Mouse (Mus musculus) liver, embryonic 12.5 days (tissue): ENCODE data around the gene Fzr1. TPM values are rescaled to one million over a fixed set of nuclear protein-coding genes. Genes with fewer than 3 reads are reported as not detected.

Experiments
- ATAC-seq: fragments of 200-750 bp; cut with Nextera tagmentation; 2 replicates; pipeline ENCODE4 v1.8.0; 2017; ENCODE audit warnings: moderate number of reproducible peaks, mild to moderate bottlenecking, moderate library complexity
- H3K27ac ChIP-seq: fragments of 300-500 bp; sonication (generic); 2 replicates; pipeline ENCODE4 v1.5.1; 2016; ENCODE audit warnings: mild to moderate bottlenecking
- H3K27me3 ChIP-seq: fragments of 300-500 bp; sonication (generic); replicated peaks from 2 replicates; pipeline ENCODE4 v1.6.1; 2016; ENCODE audit warnings: mild to moderate bottlenecking, moderate library complexity
- H3K36me3 ChIP-seq: fragments of 300-500 bp; sonication (generic); 2 replicates; pipeline ENCODE4 v1.6.1; 2016; ENCODE audit warnings: mild to moderate bottlenecking, moderate library complexity
- H3K4me1 ChIP-seq: fragments of 300-500 bp; sonication (generic); 2 replicates; pipeline ENCODE4 v1.6.1; 2016
- H3K4me2 ChIP-seq: fragments of 300-500 bp; sonication (generic); 2 replicates; pipeline ENCODE4 v1.6.1; 2016; ENCODE audit warnings: mild to moderate bottlenecking, moderate library complexity
- H3K4me3 ChIP-seq: fragments of 300-500 bp; sonication (generic); 2 replicates; pipeline ENCODE4 v1.5.1; 2016; ENCODE audit warnings: mild to moderate bottlenecking, moderate library complexity
- H3K9ac ChIP-seq: fragments of 300-500 bp; sonication (generic); 2 replicates; pipeline ENCODE4 v1.6.1; 2016; ENCODE audit warnings: mild to moderate bottlenecking, moderate library complexity
- H3K9me3 ChIP-seq: fragments of 300-500 bp; sonication (generic); replicated peaks from 2 replicates; pipeline ENCODE4 v1.6.1; 2016; ENCODE audit warnings: mild to moderate bottlenecking, moderate library complexity
- WGBS: fragments of 180-500 bp; shearing (Covaris S2); methylation state at CpG from one replicate; pipeline ENCODE4 v1.1.7; 2016; ENCODE audit not compliant: insufficient replicate concordance; 5-methylcytosine and 5-hydroxymethylcytosine counted together
- polyA plus RNA-seq: library from polyadenylated mRNA; unstranded; fragments of >200 nt; fragmentation: Nextera tagmentation; extraction: Ambion mirVana; gene quantifications from 2 replicates; pipeline ENCODE4 v1.2.1, GENCODE M21; 2016

The Fzr1 gene
- polyA plus RNA-seq, 1 experiment from 2014 or later = 93.8 TPM

DNA sequence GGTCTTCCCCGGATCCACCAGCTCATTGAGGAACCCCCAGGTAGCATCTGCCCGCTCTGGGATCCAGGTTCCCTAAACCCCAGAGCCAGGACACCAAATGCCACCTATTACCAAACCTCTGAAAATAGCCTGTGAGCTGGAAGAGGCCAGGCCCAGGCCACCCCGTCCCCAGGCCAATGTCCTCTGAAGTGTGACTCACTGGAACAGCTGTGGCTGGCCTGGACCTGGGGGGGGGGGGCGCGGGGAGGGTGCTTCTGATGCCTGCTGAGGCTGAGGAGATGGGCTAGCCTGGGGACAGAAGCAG, 43.4 kb upstream of the Fzr1 start:
- Histone ChIP-seq H3K27me3 (peaks cover 94% of the 10 kb centered on the region), H3K36me3 (peaks cover 8% of the 10 kb centered on the region; the same call in 1 of the 2 replicates), H3K4me2 (no peak overlapping the region), H3K9me3 (no peaks in the 10 kb centered on the region), H3K9ac (no peak overlapping the region), H3K27ac (no peak overlapping the region), H3K4me1 (peaks cover 64% of the 10 kb centered on the region), H3K4me3 (no peak overlapping the region)
- WGBS = 53% methylated on average over 5 of the region's 5 CpGs
- ATAC-seq = no peak

DNA sequence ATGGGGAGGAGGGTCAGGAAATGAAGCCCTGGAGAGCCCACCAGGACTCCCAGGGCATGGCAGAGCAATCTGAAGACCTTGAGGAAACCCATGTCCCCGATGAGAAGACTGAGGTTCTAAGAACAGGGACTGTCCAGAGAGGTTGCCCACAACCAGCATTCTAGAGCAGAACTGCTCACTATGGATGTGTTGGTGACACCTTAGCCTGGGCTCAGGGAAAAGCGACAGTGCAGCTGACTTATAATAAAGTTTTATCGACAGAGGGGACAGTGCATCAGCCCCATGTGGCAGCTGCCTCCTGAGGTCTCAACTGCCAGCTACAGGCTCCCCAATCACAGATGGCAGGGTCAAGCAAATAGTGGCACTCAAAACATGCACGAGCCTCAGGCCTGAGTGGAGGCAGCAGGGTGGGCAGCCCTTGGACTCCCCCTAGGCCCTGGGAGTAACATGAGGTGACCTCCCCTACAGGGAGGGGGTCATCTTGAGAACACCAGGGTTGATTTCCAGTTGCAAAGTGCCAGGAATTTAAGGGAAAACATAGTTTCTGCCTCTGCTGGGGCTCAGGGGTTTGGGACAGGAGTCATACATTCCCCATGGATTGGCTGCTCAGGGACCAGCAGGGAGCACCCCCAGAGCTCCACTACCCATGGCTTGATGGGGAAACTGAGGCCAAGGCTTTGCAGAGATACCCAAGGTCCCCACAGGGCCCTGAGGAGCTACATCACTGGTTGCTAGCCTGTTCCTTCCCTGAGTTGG, 42.9 kb upstream of the Fzr1 start:
- ATAC-seq = no peak
- Histone ChIP-seq H3K9ac (no peak overlapping the region), H3K4me2 (no peak overlapping the region), H3K27ac (no peak overlapping the region), H3K4me1 (peaks cover 64% of the 10 kb centered on the region), H3K27me3 (peaks cover 91% of the 10 kb centered on the region), H3K9me3 (no peaks in the 10 kb centered on the region), H3K4me3 (no peak overlapping the region), H3K36me3 (peaks cover 8% of the 10 kb centered on the region; the same call in 1 of the 2 replicates)
- WGBS = 66% methylated on average over 4 of the region's 4 CpGs

DNA sequence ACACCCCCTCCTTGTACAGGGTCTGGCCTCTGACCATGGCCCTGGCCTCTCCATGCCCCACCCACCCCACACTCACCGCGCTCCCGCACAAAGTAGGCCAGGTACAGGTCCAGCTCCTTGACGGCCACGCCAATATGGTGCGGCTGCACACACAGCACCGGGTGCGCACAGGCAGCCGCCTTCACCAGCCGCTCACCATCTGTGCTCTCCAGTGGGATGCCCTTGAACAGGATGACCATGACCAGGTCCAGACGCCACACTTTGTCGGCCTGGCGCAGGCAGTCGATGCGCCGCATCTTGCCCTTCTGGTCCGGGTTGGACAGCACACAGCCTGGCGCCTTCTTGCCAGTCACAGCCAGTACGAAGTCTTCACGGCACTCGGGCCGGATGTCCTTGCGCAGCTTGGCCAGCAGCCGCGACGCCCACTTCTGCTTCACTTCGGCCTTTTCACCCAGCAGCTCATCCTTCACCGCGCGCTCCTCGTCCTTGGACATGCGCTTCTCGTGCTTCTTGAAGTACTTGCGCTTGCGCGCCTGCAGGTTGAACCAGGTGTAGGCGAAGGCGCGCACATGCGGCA, 42.0 kb upstream of the Fzr1 start:
- H3K9ac ChIP-seq = no peak overlapping the region

DNA sequence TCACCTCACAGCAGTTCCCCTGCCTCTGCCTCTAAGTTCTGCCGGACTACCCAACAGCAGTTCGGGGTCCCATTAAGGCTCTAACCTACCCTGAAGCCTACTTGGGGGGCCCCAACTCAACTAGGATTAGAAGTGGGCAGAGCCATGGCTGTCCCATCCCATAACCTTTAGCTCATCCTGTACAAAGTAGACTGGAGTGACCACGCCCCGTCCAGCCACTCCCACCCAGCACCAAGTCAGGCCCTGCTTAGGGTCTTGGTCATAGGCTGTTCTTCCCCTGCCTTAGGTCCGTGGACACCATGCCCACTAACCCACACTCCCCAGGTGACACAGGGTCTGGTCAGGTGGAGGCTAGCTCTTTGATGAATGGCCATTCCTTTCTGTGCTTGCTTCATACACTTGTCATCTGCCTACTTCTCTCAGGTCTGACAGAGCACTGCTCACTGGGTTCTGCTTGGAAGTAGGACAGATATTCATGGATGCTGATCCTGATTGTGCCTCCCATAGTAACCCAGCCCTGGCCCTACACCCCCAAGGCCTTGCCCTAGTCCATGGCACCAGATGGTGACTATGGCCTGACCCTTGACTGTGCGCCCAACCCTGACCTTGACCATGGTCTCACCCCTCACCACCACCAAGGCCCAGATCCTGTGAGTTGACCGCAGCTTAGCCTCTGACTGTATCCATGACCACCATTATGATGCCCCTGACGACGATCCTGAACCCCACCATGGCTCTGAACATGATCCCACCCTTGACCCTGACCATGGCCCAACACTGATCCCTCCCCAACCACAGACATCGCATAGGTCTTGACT, 41.0 kb upstream of the Fzr1 start:
- WGBS = 68% methylated on average over 10 of the region's 10 CpGs
- H3K4me3 ChIP-seq = no peak overlapping the region
- H3K27ac ChIP-seq = no peak overlapping the region
- no peaks in the 10 kb centered on the region for H3K9me3 ChIP-seq
- peaks cover 55% of the 10 kb centered on the region for H3K4me1 ChIP-seq
- H3K9ac ChIP-seq = no peak overlapping the region
- H3K36me3 ChIP-seq = peaks cover 8% of the 10 kb centered on the region; the same call in 1 of the 2 replicates
- H3K4me2 ChIP-seq = no peak overlapping the region
- no peak for ATAC-seq
- peaks cover 72% of the 10 kb centered on the region for H3K27me3 ChIP-seq

More for the DNA sequence above, 42.0 kb upstream of the Fzr1 start:
- ATAC-seq = no peak
- Histone ChIP-seq H3K27ac (no peak overlapping the region), H3K9me3 (no peaks in the 10 kb centered on the region), H3K27me3 (peaks cover 82% of the 10 kb centered on the region), H3K4me3 (no peak overlapping the region), H3K4me2 (no peak overlapping the region), H3K36me3 (peaks cover 8% of the 10 kb centered on the region; the same call in 1 of the 2 replicates), H3K4me1 (peaks cover 55% of the 10 kb centered on the region)
- WGBS = 73% methylated on average over 40 of the region's 40 CpGs

DNA sequence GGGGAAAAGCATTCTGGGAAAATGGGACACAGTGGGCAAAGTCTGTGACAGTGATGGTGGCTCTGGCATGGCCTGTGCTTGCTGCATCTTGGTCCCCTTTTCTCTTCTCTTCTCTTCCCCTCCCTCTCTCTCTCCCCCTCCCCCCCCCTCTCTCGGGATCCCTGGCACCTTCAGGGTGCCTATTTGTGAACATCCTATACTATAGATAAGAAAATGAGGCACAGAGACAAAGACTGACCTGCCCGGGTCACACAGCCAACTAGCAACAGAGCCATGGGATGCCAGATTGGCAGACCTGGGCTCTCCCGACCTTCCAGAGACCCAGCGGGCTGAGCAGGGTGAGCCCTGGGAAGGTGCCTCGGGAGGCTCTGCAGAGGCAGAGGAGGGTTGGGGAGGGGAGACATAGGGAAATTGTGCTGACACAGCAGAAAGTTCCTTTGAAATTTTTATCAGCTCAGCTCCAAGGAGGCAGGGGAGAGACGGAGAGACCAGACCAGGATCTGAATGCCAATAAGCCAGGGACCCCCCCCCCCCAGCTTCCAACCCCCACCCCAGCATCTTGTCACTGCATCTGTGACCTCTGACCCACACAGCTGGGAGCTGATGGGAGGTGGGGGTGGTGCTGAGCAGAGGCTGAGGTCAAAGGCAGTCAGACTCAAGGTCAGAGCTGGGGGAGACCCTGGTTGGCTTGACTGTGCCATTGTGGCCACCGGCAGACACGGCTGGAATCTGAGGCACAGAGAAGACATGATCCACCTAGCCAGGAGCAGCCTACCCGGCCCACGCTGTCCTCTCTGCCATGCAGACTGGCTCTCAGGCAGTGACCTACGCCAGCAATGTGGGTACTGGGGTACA, 40.1 kb upstream of the Fzr1 start:
- Histone ChIP-seq H3K27me3 (peaks cover 63% of the 10 kb centered on the region), H3K36me3 (peaks cover 8% of the 10 kb centered on the region; the same call in 1 of the 2 replicates), H3K9me3 (no peaks in the 10 kb centered on the region), H3K9ac (no peak overlapping the region), H3K27ac (no peak overlapping the region), H3K4me2 (no peak overlapping the region), H3K4me1 (peaks cover 60% of the 10 kb centered on the region), H3K4me3 (no peak overlapping the region)
- 44% methylated on average over 11 of the region's 11 CpGs for WGBS
- no peak for ATAC-seq

DNA sequence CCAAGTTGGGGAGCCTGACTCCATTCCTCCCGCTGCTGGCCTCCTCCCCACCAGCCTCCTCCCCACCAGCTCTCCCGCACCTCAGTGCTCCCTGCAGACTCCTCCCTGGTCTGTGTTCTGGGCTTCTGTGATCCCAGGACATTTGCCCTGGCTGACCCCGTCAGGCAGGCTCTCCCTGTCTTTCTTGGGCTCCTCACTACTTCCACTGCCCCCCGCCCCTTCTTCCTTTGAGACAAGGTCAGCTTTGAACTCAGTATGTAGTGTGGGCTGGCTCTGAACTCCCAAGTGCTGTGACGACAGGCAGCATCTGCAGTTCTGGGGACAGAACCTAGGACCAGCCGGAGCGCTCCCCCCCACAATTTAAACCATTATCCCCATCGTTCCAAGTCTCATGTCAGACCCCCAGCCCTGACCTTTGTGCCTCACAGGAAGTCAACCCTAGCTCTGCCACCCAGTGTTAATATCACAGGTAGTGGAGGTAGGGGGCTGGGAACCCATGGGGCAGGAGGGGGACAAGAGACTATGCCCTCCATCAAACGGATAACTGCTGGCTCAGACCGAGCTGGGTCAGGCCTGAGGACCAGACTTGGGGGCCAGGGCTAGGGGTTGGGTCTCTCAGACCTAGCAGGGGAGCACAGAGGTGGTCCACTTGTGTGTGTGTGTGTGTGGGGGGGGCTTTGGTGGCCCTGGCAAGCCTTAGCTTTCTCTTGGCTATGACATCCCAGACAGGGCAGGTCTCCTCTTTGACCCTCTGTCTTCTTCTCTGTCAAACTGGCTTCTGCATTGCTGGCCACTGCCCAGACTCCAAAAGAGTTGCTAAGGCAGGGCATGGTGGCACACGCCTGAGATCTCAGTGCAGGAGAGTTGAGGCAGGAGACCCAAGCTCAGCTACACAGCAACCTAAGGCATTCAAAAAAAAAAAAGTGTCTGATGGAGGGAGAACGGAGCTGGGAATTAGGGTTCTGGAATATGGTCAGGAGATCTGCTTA, 39.2 kb upstream of the Fzr1 start:
- H3K9ac ChIP-seq = peak overlapping the region; percentile 49; the same call in 1 of the 2 replicates
- no peak overlapping the region for H3K27ac ChIP-seq
- H3K4me1 ChIP-seq = peaks cover 69% of the 10 kb centered on the region
- peaks cover 8% of the 10 kb centered on the region; the same call in 1 of the 2 replicates for H3K36me3 ChIP-seq
- H3K9me3 ChIP-seq = no peaks in the 10 kb centered on the region
- 39% methylated on average over 12 of the region's 12 CpGs for WGBS
- peaks cover 56% of the 10 kb centered on the region for H3K27me3 ChIP-seq
- peak overlapping the region; percentile 73 for H3K4me2 ChIP-seq
- H3K4me3 ChIP-seq = peak overlapping the region; percentile 44
- no peak for ATAC-seq

DNA sequence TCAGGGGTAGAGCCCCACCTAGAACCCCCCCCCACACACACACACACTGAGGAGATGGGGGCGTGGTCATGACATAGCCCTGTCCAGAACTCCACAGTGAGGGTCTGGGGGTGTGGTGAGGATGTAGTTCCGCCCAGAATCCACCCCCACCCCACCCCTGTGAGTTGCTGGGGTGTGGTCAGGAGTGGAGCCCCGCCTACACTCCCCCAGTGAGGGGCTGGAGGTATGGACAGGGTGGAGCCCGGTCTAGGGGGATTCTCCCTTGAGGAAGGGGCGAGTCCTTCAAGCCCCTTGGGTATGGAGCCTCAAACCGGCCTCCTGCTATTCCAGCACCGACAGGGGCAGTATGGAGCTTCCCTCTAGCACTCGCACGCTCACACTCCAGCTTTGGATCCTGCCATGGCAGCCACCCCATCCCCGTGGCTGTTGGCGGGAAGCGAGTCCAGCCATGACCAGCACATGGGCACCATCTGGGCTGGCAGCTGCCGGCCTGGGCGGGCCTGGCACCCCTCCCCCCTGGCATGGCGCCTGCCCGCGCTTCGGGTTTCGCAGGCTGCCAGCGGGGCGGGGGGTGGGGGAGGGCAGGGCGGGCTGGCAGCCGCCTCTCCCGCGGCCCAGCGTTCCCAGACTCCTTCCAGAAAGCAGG, 38.4 kb upstream of the Fzr1 start:
- Histone ChIP-seq H3K27me3 (peaks cover 48% of the 10 kb centered on the region), H3K4me3 (peak overlapping the region; percentile 44), H3K9ac (peak overlapping the region; percentile 49; the same call in 1 of the 2 replicates), H3K27ac (no peak overlapping the region), H3K4me2 (peak overlapping the region; percentile 73), H3K4me1 (peaks cover 72% of the 10 kb centered on the region), H3K9me3 (no peaks in the 10 kb centered on the region), H3K36me3 (peaks cover 8% of the 10 kb centered on the region; the same call in 1 of the 2 replicates)
- 3% methylated on average over 26 of the region's 26 CpGs for WGBS
- ATAC-seq = peak; percentile 32

DNA sequence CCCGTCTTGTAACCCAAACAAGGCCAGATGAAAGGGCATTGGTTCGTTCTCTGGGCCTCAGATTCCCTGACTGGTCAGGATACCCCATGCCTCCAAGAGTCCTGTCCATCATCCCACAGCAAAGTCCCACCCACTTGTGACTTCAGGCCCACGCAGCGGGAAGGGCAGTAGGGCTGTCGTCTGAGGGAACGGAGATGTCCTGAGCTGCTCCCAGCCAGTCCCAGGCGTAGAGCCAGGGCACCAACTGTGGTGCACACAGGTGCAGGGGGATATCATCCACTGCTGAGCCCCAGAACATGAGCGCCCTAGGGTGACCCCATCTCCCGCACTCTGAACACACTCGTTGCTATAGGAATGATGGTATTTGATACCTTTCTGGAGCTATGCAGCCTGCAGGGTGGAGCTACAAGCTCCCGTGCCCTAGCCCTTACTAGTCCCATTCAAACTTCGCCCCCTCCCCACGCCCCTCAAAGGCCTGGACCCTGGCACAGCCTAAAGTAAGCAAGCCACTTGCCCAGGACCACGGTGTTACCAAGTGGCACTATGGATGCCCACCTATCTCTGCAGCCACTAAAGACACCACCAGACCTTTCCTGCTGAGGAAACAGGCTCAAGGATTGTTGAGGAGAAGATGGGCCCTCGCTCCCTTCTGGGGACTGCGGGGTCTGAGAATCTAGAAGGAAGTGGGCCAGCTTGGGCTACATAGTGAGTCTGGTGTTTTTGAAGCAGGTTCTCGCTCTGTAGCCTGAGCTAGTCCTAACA, 37.4 kb upstream of the Fzr1 start:
- Histone ChIP-seq H3K9ac (no peak overlapping the region), H3K27ac (no peak overlapping the region), H3K4me2 (no peak overlapping the region), H3K36me3 (peaks cover 8% of the 10 kb centered on the region; the same call in 1 of the 2 replicates), H3K27me3 (peaks cover 39% of the 10 kb centered on the region), H3K4me3 (no peak overlapping the region), H3K4me1 (peaks cover 82% of the 10 kb centered on the region), H3K9me3 (no peaks in the 10 kb centered on the region)
- WGBS = 60% methylated on average over 17 of the region's 17 CpGs
- no peak for ATAC-seq

DNA sequence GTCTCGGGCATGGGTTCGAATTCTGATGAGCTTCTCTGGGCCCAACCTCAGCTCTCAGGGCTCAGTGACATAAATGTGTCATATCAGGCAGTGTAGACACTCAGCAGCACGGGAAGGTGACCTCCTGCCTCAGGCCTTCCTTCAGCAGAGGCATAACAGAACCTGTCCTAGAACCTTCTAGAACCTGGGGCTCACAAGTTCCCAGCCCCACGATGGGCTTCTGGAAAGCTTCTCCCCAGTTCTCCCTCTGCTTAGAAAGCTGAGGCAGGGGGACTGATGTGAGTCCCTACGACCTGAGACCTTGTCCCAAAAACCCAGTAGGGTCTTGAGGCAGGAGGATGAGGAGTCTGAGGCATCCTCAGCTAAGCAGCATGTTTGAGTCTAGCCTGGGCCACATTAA, 36.8 kb upstream of the Fzr1 start:
- no peak overlapping the region for H3K4me2 ChIP-seq
- peaks cover 33% of the 10 kb centered on the region for H3K27me3 ChIP-seq
- peaks cover 3% of the 10 kb centered on the region; the same call in 1 of the 2 replicates for H3K36me3 ChIP-seq
- 0 out of 2 replicates have a peak overlapping the region, but pooled peaks have one; percentile 36 for H3K27ac ChIP-seq
- H3K4me3 ChIP-seq = no peak overlapping the region
- H3K4me1 ChIP-seq = peaks cover 86% of the 10 kb centered on the region
- H3K9ac ChIP-seq = no peak overlapping the region
- no peaks in the 10 kb centered on the region for H3K9me3 ChIP-seq
- 71% methylated on average over 5 of the region's 5 CpGs for WGBS
- no peak for ATAC-seq

DNA sequence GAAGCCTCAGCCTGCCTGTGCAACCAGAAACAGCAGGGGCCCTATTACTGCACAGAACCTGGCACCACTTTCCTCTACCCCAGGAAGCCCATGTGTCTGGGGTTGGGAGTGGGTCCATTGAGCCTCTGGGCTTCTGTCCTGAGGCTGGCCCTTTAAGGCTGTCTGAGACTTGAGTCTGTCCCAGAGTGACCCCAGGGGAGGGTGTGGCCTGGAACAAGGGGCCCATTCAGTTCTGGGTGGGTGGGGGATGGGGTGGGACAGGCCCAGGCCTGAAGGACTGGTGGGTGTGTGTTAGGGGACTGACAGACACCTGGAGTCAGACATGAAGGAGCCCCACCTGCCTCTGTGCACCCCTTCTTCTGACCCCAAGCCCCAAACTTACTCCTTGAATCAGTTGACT, 36.4 kb upstream of the Fzr1 start:
- Histone ChIP-seq H3K27ac (peak overlapping the region; percentile 36; the same call in 1 of the 2 replicates), H3K36me3 (no peaks in the 10 kb centered on the region), H3K9ac (no peak overlapping the region), H3K9me3 (no peaks in the 10 kb centered on the region), H3K4me3 (no peak overlapping the region), H3K27me3 (peaks cover 29% of the 10 kb centered on the region), H3K4me1 (peaks cover 86% of the 10 kb centered on the region), H3K4me2 (no peak overlapping the region)
- no peak for ATAC-seq
